Mouse (Mus musculus) forebrain, embryonic 16.5 days (tissue): ENCODE measurements around the gene Defa32. TPM values are rescaled to one million over a fixed set of nuclear protein-coding genes. Genes with fewer than 3 reads are reported as not detected.
"Not testable (repeated sequence)": the region's sequence is repeated elsewhere in the genome, so short reads cannot be mapped to it uniquely, and the experiment has no call there.

Experiments
- ATAC-seq: fragments of 200-750 bp; cut with Nextera tagmentation; 2 replicates; pipeline ENCODE4 v1.8.0; 2017; ENCODE audit warnings: mild to moderate bottlenecking, moderate library complexity
- H3K27ac ChIP-seq: fragments of 300-500 bp; sonication (generic); 2 replicates; pipeline ENCODE4 v1.5.1; 2014; ENCODE audit warnings: low read length, control low read depth
- H3K27me3 ChIP-seq: fragments of 300-500 bp; sonication (generic); replicated peaks from 2 replicates; pipeline ENCODE4 v1.6.1; 2014; ENCODE audit warnings: low read length; ENCODE audit not compliant: control insufficient read depth, insufficient read depth
- H3K36me3 ChIP-seq: fragments of 300-500 bp; sonication (generic); 2 replicates; pipeline ENCODE4 v1.6.1; 2014; ENCODE audit not compliant: control insufficient read depth, insufficient read depth
- H3K4me1 ChIP-seq: fragments of 300-500 bp; sonication (generic); replicated peaks from 2 replicates; pipeline ENCODE4 v1.6.1; 2014; ENCODE audit warnings: low read length; ENCODE audit not compliant: control insufficient read depth, insufficient read depth
- H3K4me2 ChIP-seq: fragments of 300-500 bp; sonication (generic); 2 replicates; pipeline ENCODE4 v1.6.1; 2014; ENCODE audit warnings: mild to moderate bottlenecking, low read length, control low read depth
- H3K4me3 ChIP-seq: fragments of 300-500 bp; sonication (generic); replicated peaks from 2 replicates; pipeline ENCODE4 v1.5.1; 2014; ENCODE audit warnings: mild to moderate bottlenecking, low read length, control low read depth
- H3K9ac ChIP-seq: fragments of 300-500 bp; sonication (generic); replicated peaks from 2 replicates; pipeline ENCODE4 v1.6.1; 2014; ENCODE audit warnings: low read depth, low read length, control low read depth
- H3K9me3 ChIP-seq: fragments of 300-500 bp; sonication (generic); 2 replicates; pipeline ENCODE4 v1.6.1; 2016; ENCODE audit warnings: low read length; ENCODE audit not compliant: control insufficient read depth
- WGBS: fragments of 180-500 bp; shearing (Covaris S2); extraction: QIAGEN DNeasy Blood & Tissue Kit; methylation state at CpG from one replicate; pipeline ENCODE4 v1.1.7; 2014; 5-methylcytosine and 5-hydroxymethylcytosine counted together
- polyA plus RNA-seq: library from polyadenylated mRNA; unstranded; fragments of >200 nt; fragmentation: Nextera tagmentation; extraction: Ambion mirVana; gene quantifications from 2 replicates; pipeline ENCODE4 v1.2.1, GENCODE M21; 2015

Gene Defa32
- polyA plus RNA-seq = not detected in 2 replicates

DNA sequence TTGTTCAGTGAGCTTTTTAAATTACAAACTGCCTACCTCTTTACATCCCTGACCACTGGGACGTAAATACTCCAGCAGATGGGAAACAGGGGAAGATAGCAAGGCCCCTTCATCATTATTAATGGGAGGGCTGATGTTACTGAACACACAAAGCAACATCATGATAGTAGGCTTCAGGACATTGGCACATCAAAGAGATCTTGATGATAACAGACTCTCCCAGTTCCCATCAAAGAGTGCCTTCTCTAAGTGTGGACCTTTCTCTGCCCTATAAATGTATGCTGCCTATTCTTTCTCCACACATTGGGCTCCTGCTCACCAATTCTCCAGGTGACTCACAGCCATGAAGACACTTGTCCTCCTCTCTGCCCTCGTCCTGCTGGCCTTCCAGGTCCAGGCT is at the start of gene Defa32:
Defa32 (plus strand) TSS at position 301 of the 400 bp plus-strand sequence.
- H3K4me2 ChIP-seq, H3K27ac ChIP-seq, H3K4me1 ChIP-seq, H3K27me3 ChIP-seq, H3K9ac ChIP-seq, ATAC-seq, H3K9me3 ChIP-seq, H3K4me3 ChIP-seq, H3K36me3 ChIP-seq: not testable (repeated sequence)
- WGBS = no CpG with 5 or more reads among the region's 2 CpGs

- H3K9ac ChIP-seq, H3K4me3 ChIP-seq, H3K27me3 ChIP-seq, H3K4me1 ChIP-seq, H3K36me3 ChIP-seq, H3K27ac ChIP-seq, ATAC-seq, H3K4me2 ChIP-seq, H3K9me3 ChIP-seq: not testable (repeated sequence)
- no CpG with 5 or more reads among the region's 2 CpGs for WGBS
Measured at GRCm38 (mm10) chr8:21508958-21509357, 19.9 kb upstream of the Defa32 start, which contains the start of gene Defa20. Gene Defa20, plus strand, starts transcription at chr8:21509258.

DNA sequence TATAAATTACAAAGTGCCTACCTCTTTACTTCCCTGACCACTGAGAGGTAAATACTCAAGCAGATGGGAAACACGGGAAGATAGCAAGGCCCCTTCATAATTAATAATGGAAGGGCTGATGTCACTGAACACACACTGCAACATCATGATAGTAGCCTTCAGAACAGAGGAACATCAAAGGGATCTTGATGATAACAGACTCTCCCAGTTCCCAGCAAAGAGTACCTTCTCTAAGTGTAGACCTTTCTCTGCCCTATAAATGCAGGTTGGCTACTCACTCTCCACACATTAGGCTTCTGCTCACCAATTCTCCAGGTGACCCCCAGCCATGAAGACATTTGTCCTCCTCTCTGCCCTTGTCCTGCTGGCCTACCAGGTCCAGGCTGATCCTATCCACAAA is 36.3 kb downstream of the Defa32 start, which contains the start of gene Defa37:
Defa37 (plus strand) TSS at position 301 of the 400 bp plus-strand sequence.
- not testable (repeated sequence) for H3K4me2 ChIP-seq, H3K9me3 ChIP-seq, H3K36me3 ChIP-seq, H3K4me3 ChIP-seq, H3K4me1 ChIP-seq, H3K9ac ChIP-seq, ATAC-seq, H3K27me3 ChIP-seq, H3K27ac ChIP-seq
- no CpG with 5 or more reads among the region's 1 CpGs for WGBS

Other genes with a start within 250 kb of the Defa32 start
- gene Defa27, start 213.5 kb upstream of the Defa32 start, polyA plus RNA-seq = not detected in 2 replicates
- gene Defa29, start 202.0 kb upstream of the Defa32 start, polyA plus RNA-seq = not detected in 2 replicates
- gene Defa2, start 150.5 kb upstream of the Defa32 start, polyA plus RNA-seq = not detected in 2 replicates
- not detected in 2 replicates for gene Defa33, start 137.2 kb upstream of the Defa32 start, polyA plus RNA-seq
- gene Defa36, start 101.6 kb upstream of the Defa32 start, polyA plus RNA-seq = not detected in 2 replicates
- not detected in 2 replicates for gene Gm7849, start 72.5 kb upstream of the Defa32 start, polyA plus RNA-seq
- not detected in 2 replicates for gene Defa20, start 19.8 kb upstream of the Defa32 start, polyA plus RNA-seq
- gene Defa37, start 36.4 kb downstream of the Defa32 start, polyA plus RNA-seq = not detected in 2 replicates
- gene Defa28, start 54.0 kb downstream of the Defa32 start, polyA plus RNA-seq = not detected in 2 replicates
- not detected in 2 replicates for gene Gm7861, start 65.5 kb downstream of the Defa32 start, polyA plus RNA-seq
- not detected in 2 replicates for gene Defa26, start 89.2 kb downstream of the Defa32 start, polyA plus RNA-seq
- gene Defa17, start 126.7 kb downstream of the Defa32 start, polyA plus RNA-seq = not detected in 2 replicates
- not detected in 2 replicates for gene Defa34, start 136.8 kb downstream of the Defa32 start, polyA plus RNA-seq
- not detected in 2 replicates for gene AY761184, start 174.6 kb downstream of the Defa32 start, polyA plus RNA-seq
- gene Defa24, start 205.5 kb downstream of the Defa32 start, polyA plus RNA-seq = not detected in 2 replicates